Mouse (Mus musculus) urinary bladder, postnatal 25 days (tissue): ENCODE data around the gene Fam234a.
"Not testable (repeated sequence)": the region's sequence is repeated elsewhere in the genome, so short reads cannot be mapped to it uniquely, and the experiment has no call there.

ENCODE experiments used
- DNase-seq: peaks from one replicate; pipeline ENCODE4 v3.0.0; 2022; ENCODE audit warnings: low spot score

Gene Fam234a

GRCm38 (mm10) chr17:26244101-26244841 is at the start of gene Fam234a:
Gene Fam234a, minus strand, starts transcription at chr17:26244242.
- DNase-seq, result peak; percentile 90

- no peak for DNase-seq
These were observed 45.4 kb upstream of the Fam234a start for GRCm38 (mm10) chr17:26289475-26289874.

DNA sequence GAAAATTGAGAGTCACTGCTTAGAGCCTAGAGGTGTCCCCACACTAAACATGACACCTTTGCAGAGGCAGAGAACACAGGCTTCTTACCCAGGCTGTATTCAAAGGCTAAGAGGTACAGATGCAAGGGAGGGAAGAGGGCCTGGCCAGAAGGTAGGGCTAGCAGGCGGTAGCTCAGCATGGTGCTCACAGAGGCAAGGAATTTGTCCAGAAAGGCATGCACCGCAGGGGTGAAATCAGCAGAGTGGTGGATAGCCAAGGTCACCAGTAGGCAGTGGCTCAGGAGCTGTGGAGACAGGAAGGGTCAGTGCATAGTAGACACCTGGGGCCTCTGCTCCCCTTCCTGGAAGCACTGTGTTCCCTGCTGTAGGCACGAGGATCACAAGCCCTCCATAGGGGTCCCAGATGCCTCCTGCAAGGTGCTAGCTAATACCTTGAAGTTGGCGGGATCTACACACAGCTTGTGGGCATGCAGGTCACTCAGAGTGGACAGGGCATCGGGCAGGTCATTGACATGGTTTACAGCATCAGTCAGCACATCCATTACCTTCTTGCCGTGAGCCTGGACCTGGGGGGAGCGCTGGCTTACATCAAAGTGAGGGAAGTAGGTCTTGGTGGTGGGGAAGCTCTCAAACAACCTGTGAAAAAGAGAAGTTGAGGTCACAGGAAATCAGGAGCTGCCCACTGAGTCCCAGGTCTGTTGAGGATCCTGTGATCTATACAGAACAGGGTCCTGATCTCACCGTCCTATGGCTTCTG is 42.3 kb upstream of the Fam234a start:
- DNase-seq, result no peak

GRCm38 (mm10) chr17:26276711-26277110 is 32.7 kb upstream of the Fam234a start:
- DNase-seq, result no peak

GRCm38 (mm10) chr17:26275933-26276332 is 31.9 kb upstream of the Fam234a start:
- DNase-seq, result no peak

GRCm38 (mm10) chr17:26272586-26272985 is 28.5 kb upstream of the Fam234a start:
- no peak for DNase-seq

- not testable (repeated sequence) for DNase-seq
These were observed 25.5 kb upstream of the Fam234a start for GRCm38 (mm10) chr17:26269577-26269976.

GRCm38 (mm10) chr17:26268851-26269250 is 24.8 kb upstream of the Fam234a start:
- DNase-seq, result no peak

DNA sequence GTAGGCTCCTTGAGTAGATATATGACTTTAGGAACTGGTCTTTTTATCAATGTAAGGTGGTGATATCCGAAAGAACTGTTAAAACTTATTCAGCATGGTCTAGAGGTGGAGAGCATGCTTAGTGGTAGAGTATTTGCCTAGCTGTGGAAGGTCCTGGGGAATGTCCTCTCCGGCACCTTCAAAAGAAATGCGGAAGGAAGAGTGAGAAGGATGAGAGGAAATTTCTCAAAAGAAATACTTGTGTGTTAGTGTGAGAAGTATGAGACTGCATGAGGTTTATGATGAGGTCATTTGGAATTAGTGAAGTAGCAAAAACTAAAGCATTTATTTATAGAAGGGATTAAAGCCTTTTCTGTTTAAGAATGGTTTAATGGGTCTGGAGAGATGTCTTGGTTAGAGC is 18.3 kb upstream of the Fam234a start:
- DNase-seq, result no peak

DNA sequence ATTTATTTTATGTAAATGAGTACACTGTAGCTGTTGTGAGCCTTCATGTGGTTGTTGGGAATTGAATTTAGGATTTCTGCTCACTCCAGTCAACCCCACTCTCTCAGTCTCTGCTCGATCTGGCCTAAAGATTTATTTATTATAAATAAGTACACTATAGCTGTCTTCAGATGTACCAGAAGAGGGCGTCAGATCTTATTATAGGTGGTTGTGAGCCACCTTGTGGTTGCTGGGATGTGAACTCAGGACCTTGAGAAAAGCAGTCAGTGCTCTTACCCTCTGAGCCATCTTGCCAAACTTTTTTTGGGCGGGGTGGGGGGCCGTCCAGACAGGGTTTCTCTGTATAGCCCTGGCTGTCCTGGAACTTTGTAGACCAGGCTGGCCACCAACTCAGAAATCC is 17.8 kb upstream of the Fam234a start:
- DNase-seq, result no peak

DNA sequence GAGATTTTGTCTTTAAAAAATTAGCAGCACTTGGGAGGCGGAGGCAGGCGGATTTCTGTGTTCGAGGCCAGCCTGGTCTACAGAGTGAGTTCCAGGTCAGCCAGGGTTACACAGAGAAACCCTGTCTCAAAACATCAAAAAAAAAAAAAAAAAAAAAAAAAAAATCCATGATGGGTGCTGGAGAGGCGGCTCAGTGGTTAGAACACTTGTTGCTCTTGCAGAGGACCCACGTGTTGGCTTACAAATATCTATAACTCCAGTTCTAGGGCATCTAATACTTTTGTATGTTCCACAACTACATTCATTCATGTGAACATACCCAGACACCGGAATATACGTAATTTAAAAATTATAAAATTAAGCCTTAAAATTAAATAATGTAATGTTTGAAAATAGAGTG is 11.3 kb upstream of the Fam234a start:
- no peak for DNase-seq

- DNase-seq, result no peak
These were observed 9.4 kb upstream of the Fam234a start for GRCm38 (mm10) chr17:26253399-26253798.

GRCm38 (mm10) chr17:26252539-26253251 is 8.7 kb upstream of the Fam234a start, which contains the start of gene Luc7l:
Gene Luc7l, plus strand, starts transcription at chr17:26252896.
- peak; percentile 84 for DNase-seq

GRCm38 (mm10) chr17:26251886-26252538 is 8.0 kb upstream of the Fam234a start:
- DNase-seq, result no peak

DNA sequence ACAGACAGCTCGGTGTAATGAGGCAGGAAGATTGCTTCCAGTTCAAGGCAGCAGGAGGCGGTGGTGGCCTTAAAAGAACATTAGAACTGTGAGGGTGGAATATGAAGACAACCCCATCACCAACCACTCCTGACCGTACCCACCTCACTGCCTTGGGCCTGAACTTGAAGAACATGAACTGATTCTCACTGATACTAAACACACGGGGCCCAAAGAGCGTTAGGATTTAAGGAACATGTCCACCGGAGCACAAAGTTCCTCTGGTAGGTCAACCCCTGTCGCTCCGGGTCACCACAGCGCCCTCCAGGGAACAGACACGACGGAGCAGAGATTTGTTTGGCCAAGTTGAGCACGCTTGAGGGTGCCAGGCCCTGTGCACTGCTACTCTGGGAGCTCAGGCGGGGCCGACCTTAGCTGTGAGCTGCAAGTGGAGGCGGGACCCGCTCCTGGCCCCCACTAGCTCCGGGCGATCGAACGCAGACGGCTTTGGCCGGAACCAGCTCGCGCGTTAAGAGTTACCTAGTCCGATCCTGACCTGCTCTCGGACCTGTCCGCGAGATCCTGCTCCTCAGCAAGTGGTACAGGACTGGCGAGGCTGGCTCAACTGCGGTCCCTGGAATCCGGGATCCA is 456 bp downstream of the Fam234a start:
- peak; percentile 60 for DNase-seq

DNA sequence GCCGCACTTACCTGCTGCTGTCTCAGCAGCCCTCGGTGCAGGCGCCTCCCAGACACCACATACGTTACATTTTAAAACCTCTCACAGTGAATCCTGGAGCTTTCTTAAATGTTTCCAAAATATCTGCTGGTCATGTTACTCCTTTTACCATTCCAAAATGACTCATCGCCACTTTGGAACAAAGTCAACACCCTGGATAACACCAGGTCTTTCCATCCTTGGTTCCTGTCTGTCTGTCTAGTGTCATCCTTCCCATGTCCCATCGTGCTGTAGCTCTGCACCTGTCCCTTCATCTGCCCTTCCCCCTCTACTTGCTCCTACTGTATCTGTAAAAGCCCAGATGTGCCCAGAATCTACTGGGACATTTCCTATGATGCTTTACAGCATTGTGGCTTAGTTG is 3.1 kb downstream of the Fam234a start:
- no peak for DNase-seq

DNA sequence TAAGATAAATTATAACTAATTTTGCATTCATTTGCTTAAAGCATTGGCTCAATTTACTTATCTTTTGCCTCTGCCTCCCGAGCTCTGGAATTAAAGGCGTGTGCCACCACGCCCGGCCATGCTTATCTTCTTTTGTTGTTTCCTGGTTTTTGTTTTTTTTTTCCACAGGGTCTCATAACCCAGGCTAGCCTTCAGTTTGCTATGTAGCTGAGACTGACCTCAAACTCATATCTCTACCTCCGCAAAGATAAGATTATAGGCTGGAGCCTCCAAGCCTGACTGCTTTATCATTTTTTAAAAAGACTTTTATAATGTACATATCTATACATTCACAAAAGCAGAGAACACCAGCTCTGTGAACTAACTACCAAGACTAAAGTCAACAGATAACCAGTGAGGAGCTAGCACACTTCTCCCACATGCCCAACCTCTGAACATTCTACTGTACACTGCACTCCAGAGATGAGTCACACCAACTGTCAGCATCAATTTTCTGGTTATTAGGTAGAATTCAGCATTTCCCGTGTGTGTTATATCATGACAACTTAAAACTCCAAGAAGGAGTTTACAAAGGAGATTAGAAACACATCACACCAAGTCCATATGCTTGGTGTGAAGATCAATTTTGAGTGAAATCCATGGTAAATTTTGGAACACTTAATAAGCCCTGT is 3.8 kb downstream of the Fam234a start:
- no peak for DNase-seq

DNA sequence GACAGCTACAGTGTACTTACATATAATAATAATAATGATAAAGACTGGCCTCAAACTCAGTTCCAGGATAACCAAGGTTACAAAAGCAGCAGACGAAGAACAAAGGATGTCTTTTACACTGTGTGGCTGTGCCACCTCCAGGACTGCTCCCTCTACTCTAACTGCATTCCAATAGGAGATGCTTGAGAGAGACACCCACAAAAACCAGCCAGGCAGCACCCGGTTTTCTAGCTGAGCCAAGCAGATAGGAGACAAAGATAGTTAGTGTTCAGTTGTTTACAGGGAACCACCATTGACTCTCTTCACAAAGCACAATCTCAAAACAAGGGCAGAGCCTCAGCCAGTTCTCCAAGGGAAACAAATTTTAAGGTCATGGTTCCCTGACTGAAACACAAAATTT is 4.5 kb downstream of the Fam234a start:
- DNase-seq, result no peak

DNA sequence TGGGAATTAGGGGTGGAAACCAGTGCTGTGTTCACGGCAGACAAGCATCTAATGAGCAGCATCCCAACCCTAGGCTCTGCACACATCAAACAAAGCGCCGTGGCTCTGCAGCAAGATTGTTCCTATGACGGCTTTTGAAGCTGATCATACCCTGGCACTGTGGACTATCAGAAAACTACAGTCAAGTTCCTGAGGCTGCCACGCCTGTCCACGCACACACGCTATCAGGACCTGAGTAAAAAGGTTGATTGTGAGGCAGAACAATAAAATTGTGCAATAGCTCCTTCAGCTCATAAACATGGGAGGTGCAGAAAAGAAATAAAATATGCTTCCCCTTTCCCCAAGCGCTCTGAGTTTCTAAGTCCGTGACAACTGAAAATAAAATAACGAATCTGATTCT is 6.4 kb downstream of the Fam234a start:
- DNase-seq, result no peak

DNA sequence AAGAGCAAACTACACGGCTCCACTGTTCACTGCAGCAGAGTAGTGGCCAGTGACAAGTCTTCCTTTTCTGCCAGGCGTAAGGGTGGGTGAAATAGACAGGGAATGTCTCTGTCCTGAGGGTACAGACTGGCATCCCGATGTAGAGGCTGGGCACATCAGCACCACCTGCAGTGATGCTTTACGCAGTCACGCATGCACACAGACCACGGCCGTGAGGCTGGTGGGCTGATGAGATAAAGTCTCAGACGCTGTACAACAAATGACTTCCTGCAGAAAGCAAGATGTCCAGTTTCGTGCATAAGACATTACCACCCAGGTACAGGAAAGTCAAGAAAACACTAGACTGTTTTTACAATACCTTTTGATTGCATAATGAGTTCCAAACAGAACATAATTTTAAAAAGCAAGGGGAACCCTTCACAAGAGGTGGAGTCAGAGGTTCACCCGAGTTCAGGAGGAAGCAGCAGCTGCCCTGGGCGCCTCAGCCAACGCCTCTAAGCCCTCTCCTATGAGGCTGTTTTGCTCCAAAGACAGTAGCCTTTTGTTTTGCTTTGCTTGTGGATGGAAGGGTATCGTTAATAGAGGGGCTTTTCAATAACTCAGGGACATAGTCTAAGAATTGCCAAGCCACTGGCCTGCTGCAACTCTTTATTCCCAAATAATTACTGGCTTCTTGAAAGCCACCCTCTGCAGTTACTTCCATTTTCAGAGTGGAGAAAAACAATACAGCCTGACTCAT is 8.8 kb downstream of the Fam234a start:
- DNase-seq, result no peak

DNA sequence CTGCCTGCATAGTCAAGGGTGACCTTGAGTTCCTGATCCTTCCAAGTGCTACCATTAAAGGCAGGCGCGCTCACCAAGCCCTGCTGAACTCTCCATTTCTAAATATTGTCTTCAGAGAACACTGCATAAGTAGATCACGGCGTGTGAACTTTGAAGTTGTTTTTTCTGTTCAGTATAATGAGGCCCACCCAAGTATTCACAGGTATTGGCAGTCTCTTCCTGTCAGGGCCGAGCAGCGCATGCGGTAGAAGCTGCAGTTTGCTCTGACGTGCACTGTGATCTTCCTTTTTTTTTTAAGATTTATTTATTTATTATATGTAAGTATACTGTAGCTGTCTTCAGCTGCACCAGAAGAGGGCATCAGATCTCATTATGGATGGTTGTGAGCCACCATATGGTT is 9.7 kb downstream of the Fam234a start:
- DNase-seq, result no peak
